Mouse (Mus musculus) heart, embryonic 15.5 days (tissue): ENCODE measurements around the gene Masp2. TPM values are rescaled to one million over a fixed set of nuclear protein-coding genes. Genes with fewer than 3 reads are reported as not detected.

Source experiments
- ATAC-seq: fragments of 200-750 bp; cut with Nextera tagmentation; replicated peaks from 2 replicates; pipeline ENCODE4 v1.8.0; 2017; ENCODE audit warnings: low read depth, moderate TSS enrichment; ENCODE audit not compliant: insufficient number of reproducible peaks, insufficient read depth, low FRiP score
- H3K27ac ChIP-seq: fragments of 300-500 bp; sonication (generic); 2 replicates; pipeline ENCODE4 v1.5.1; 2015; ENCODE audit warnings: mild to moderate bottlenecking, inconsistent platforms
- H3K27me3 ChIP-seq: fragments of 300-500 bp; sonication (generic); 2 replicates; pipeline ENCODE4 v1.6.1; 2015; ENCODE audit warnings: inconsistent platforms
- H3K36me3 ChIP-seq: fragments of 300-500 bp; sonication (generic); 2 replicates; pipeline ENCODE4 v1.6.1; 2015; ENCODE audit warnings: mild to moderate bottlenecking, inconsistent platforms
- H3K4me1 ChIP-seq: fragments of 300-500 bp; sonication (generic); replicated peaks from 2 replicates; pipeline ENCODE4 v1.6.1; 2015; ENCODE audit warnings: inconsistent platforms
- H3K4me2 ChIP-seq: fragments of 300-500 bp; sonication (generic); 2 replicates; pipeline ENCODE4 v1.6.1; 2015; ENCODE audit warnings: inconsistent platforms, mild to moderate bottlenecking, moderate library complexity
- H3K4me3 ChIP-seq: fragments of 300-500 bp; sonication (generic); 2 replicates; pipeline ENCODE4 v1.5.1; 2015; ENCODE audit warnings: mild to moderate bottlenecking, inconsistent platforms
- H3K9ac ChIP-seq: fragments of 300-500 bp; sonication (generic); 2 replicates; pipeline ENCODE4 v1.6.1; 2015; ENCODE audit warnings: mild to moderate bottlenecking, inconsistent platforms
- H3K9me3 ChIP-seq: fragments of 300-500 bp; sonication (generic); replicated peaks from 2 replicates; pipeline ENCODE4 v1.6.1; 2016; ENCODE audit warnings: inconsistent platforms
- WGBS: fragments of 180-500 bp; shearing (Covaris S2); methylation state at CpG from one replicate; pipeline ENCODE4 v1.1.7; 2015; ENCODE audit warnings: mixed read lengths; 5-methylcytosine and 5-hydroxymethylcytosine counted together
- polyA plus RNA-seq: library from polyadenylated mRNA; unstranded; fragments of >200 nt; fragmentation: Nextera tagmentation; extraction: Ambion mirVana; gene quantifications from 2 replicates; pipeline ENCODE4 v1.2.1, GENCODE M21; 2015

The Masp2 gene
- polyA plus RNA-seq, 1 experiment from 2014 or later: not detected

GRCm38 (mm10) chr4:148586648-148587047 lies 15.7 kb upstream of the Masp2 start:
- Histone ChIP-seq H3K36me3 (peaks cover 11% of the 10 kb centered on the region; the same call in 1 of the 2 replicates), H3K9me3 (no peaks in the 10 kb centered on the region), H3K4me1 (peaks cover 14% of the 10 kb centered on the region), H3K4me2 (no peak overlapping the region), H3K27ac (no peak overlapping the region), H3K4me3 (no peak overlapping the region), H3K27me3 (no peaks in the 10 kb centered on the region), H3K9ac (no peak overlapping the region)
- ATAC-seq: no peak
- 66% methylated on average over 9 of the region's 9 CpGs for WGBS

DNA sequence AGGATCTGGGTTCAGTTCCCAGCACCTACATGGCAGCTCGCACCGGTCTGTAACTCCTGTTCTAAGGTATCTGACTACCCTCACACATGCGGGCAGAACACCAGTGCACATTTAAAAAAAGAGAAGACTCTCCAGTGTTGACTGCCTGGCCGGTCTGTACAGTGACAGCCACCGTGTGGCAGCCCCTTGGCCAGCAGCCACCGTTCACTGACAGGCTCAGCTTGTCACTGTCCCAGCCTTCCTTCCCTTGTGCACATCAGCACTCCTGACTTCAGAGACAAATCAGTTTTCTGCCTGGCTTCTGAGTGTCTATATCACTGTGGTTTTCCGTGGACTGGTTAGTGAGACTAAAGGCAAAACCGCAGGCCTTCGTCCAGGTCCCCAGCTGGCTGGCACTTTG lies 13.6 kb upstream of the Masp2 start:
- H3K4me3 ChIP-seq: no peak overlapping the region
- no peaks in the 10 kb centered on the region for H3K9me3 ChIP-seq
- no peaks in the 10 kb centered on the region for H3K27me3 ChIP-seq
- 51% methylated on average over 9 of the region's 9 CpGs for WGBS
- 0 out of 2 replicates have a peak overlapping the region, but pooled peaks have one; percentile 12 for H3K27ac ChIP-seq
- H3K9ac ChIP-seq: no peak overlapping the region
- peaks cover 27% of the 10 kb centered on the region for H3K4me1 ChIP-seq
- ATAC-seq: no peak
- H3K36me3 ChIP-seq: peaks cover 2% of the 10 kb centered on the region; the same call in 1 of the 2 replicates
- H3K4me2 ChIP-seq: no peak overlapping the region

DNA sequence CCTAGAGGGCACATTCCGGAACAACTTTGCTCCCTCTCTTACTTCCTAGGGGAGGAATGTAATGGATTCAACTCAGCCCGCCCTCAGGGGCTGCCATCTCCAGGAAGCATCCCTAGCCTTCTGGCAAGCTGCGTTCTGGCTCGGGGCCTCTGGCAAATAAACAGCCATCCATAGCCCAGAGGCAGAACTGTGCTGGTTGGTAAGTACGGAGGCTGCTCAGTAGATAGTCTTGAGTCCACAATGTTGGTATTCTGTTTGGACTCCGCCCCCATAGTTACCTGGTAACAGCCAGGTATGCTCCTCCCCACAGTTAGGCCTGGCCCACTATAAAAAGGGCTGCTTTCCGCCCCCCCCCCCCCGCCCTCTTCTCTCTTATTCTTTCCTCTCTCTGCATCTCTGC lies 12.8 kb upstream of the Masp2 start:
- H3K36me3 ChIP-seq: peaks cover 9% of the 10 kb centered on the region
- ATAC-seq: no peak
- H3K9me3 ChIP-seq: no peaks in the 10 kb centered on the region
- no peaks in the 10 kb centered on the region for H3K27me3 ChIP-seq
- H3K27ac ChIP-seq: 0 out of 2 replicates have a peak overlapping the region, but pooled peaks have one; percentile 12
- peaks cover 27% of the 10 kb centered on the region for H3K4me1 ChIP-seq
- H3K4me2 ChIP-seq: no peak overlapping the region
- no peak overlapping the region for H3K4me3 ChIP-seq
- WGBS: 71% methylated on average over 7 of the region's 8 CpGs
- H3K9ac ChIP-seq: 0 out of 2 replicates have a peak overlapping the region, but pooled peaks have one; percentile 3

DNA sequence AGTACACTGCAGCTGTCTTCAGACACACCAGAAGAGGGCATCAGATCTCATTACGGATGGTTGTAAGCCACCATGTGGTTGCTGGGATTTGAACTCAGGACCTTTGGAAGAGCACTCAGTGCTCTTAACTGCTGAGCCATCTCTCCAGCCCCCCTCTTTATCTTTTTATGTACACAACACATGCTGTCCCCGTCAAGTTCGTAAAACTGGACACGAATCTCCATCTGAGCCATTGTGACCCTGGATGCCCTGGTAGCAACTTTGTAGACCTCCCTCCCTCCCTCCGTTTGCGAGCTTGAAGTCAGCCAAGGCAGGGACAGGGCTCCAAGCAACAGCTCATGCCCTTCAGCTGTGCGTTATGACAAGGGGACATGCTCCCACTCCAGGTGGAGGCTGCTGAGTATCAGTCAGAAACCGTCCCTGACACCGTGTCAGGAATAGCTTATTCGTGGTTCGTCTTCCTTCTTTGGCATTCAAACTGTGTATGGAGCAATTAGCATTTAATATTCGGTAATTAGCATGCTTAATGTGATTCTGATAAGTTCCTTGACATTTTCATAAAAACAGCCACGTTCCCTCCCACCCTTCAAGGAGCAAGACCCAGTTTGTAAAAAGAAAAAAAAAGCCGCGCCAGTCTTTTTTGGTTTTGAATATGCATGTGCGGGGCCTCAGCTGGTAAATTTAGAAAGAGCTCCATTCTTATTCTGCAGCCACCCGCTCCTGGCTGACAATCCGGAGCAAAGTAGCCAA lies 11.8 kb upstream of the Masp2 start:
- Histone ChIP-seq H3K4me1 (peaks cover 23% of the 10 kb centered on the region), H3K4me2 (peak overlapping the region; percentile 91), H3K27ac (peak overlapping the region; percentile 80), H3K27me3 (no peaks in the 10 kb centered on the region), H3K36me3 (peaks cover 20% of the 10 kb centered on the region), H3K4me3 (peak overlapping the region; percentile 95), H3K9me3 (no peaks in the 10 kb centered on the region), H3K9ac (peak overlapping the region; percentile 65)
- ATAC-seq: no peak
- 5% methylated on average over 18 of the region's 18 CpGs for WGBS

GRCm38 (mm10) chr4:148591171-148591630 lies 11.2 kb upstream of the Masp2 start, which contains the start of gene Srm:
Gene Srm, plus strand, starts transcription at chr4:148591503.
- peaks cover 24% of the 10 kb centered on the region for H3K36me3 ChIP-seq

GRCm38 (mm10) chr4:148591637-148592380 lies 10.5 kb upstream of the Masp2 start:
- Histone ChIP-seq H3K9me3 (no peaks in the 10 kb centered on the region), H3K27ac (peak overlapping the region; percentile 57), H3K4me2 (peak overlapping the region; percentile 91), H3K4me3 (peak overlapping the region; percentile 95), H3K9ac (peak overlapping the region; percentile 82), H3K36me3 (peaks cover 24% of the 10 kb centered on the region), H3K4me1 (peaks cover 23% of the 10 kb centered on the region), H3K27me3 (no peaks in the 10 kb centered on the region)
- peak; percentile 33 for ATAC-seq
- under 1% methylated on average over 48 of the region's 53 CpGs for whole genome bisulfite sequencing

More at GRCm38 (mm10) chr4:148591171-148591630, 11.2 kb upstream of the Masp2 start, which contains the start of gene Srm:
- peak within 1 kb of the TSS; percentile 91 for H3K4me2 ChIP-seq
- peak within 1 kb of the TSS; percentile 82 for H3K9ac ChIP-seq
- H3K9me3 ChIP-seq: no peaks in the 10 kb centered on the region
- peaks cover 23% of the 10 kb centered on the region for H3K4me1 ChIP-seq
- H3K27me3 ChIP-seq: no peaks in the 10 kb centered on the region
- peak; percentile 99 for ATAC-seq
- under 1% methylated on average over 30 of the region's 50 CpGs for WGBS
- peak within 1 kb of the TSS; percentile 95 for H3K4me3 ChIP-seq
- H3K27ac ChIP-seq: peak within 1 kb of the TSS; percentile 80

DNA sequence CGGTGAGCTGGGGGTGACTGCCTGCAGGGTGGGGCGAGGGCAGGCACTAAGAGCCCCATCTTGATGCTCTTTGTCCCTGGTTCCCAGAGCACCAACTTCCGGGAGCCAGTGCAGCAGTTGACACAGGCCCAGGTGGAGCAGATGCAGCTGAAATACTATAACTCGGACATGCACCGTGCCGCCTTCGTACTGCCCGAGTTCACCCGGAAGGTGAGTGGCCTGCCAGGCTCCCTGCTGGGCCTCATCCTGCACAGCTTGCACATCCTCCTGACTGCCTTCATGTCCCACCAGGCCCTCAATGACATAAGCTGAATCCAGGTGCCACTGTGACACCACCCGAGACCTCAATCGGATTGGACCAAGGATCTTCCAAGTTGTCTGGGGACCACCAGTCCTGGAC lies 8.4 kb upstream of the Masp2 start:
- Histone ChIP-seq H3K27ac (no peak overlapping the region), H3K27me3 (no peaks in the 10 kb centered on the region), H3K4me1 (peaks cover 17% of the 10 kb centered on the region), H3K4me3 (no peak overlapping the region), H3K9me3 (no peaks in the 10 kb centered on the region), H3K36me3 (peaks cover 35% of the 10 kb centered on the region), H3K9ac (no peak overlapping the region), H3K4me2 (no peak overlapping the region)
- no peak for ATAC-seq
- 94% methylated on average over 11 of the region's 11 CpGs for WGBS

DNA sequence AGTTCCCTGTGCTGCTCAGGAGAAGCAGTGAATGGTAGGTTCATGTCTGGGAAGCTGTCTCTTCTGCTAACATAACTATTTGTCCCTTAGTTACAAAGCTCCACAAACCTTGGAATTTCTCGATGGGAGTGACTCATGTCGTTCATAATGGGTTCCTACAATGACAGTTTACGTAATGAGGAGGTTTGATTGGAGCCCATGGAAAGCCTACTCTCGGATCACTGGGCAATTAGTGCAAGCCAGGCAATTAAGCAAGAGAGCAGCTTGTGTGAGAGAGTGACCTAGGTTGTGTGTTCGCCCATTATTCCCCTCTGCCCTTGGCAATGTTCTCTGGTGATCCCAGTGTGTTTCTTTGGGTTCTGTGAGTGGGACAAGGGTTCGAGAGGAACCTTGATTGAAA lies 6.4 kb upstream of the Masp2 start:
- no peaks in the 10 kb centered on the region for H3K9me3 ChIP-seq

GRCm38 (mm10) chr4:148596731-148597130 lies 5.6 kb upstream of the Masp2 start:
- Histone ChIP-seq H3K36me3 (peaks cover 40% of the 10 kb centered on the region), H3K4me3 (no peak overlapping the region), H3K27ac (no peak overlapping the region), H3K9ac (no peak overlapping the region), H3K4me2 (no peak overlapping the region), H3K9me3 (no peaks in the 10 kb centered on the region), H3K27me3 (no peaks in the 10 kb centered on the region), H3K4me1 (peaks cover 13% of the 10 kb centered on the region)
- ATAC-seq: no peak
- WGBS: 95% methylated on average over 3 of the region's 3 CpGs

More for the DNA sequence above, 6.4 kb upstream of the Masp2 start:
- no peaks in the 10 kb centered on the region for H3K27me3 ChIP-seq
- H3K27ac ChIP-seq: no peak overlapping the region
- H3K9ac ChIP-seq: no peak overlapping the region
- no peak for ATAC-seq
- H3K4me2 ChIP-seq: no peak overlapping the region
- H3K4me1 ChIP-seq: peaks cover 13% of the 10 kb centered on the region
- H3K4me3 ChIP-seq: no peak overlapping the region
- 92% methylated on average over 6 of the region's 6 CpGs for WGBS
- peaks cover 40% of the 10 kb centered on the region for H3K36me3 ChIP-seq

- Histone ChIP-seq H3K4me2 (no peak overlapping the region), H3K27me3 (no peaks in the 10 kb centered on the region), H3K4me1 (no peaks in the 10 kb centered on the region), H3K4me3 (no peak overlapping the region), H3K27ac (no peak overlapping the region), H3K9me3 (no peaks in the 10 kb centered on the region), H3K36me3 (peaks cover 38% of the 10 kb centered on the region), H3K9ac (no peak overlapping the region)
- WGBS: 91% methylated on average over 12 of the region's 12 CpGs
- no peak for ATAC-seq
Observed at GRCm38 (mm10) chr4:148598826-148599225, 3.5 kb upstream of the Masp2 start.

DNA sequence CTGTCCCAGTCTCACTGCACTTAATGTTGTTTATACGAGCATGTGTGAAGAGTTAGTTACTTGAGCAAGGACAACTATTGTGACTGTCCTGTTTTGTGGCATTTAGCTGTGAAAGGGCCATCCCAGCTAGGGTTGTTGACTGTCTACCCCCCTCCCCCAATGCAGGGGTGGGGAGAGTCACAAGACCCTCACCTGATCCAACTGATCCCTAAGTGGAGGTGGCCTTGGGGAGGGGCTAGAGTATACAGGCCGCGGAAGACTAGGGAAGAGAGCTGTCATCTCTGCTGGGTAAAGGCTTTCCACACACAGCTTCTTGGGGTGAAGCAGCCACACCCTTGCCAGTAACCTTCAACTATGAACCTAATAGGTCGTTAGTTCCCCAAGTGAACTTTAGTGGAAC lies 2.0 kb upstream of the Masp2 start:
- Histone ChIP-seq H3K9me3 (no peaks in the 10 kb centered on the region), H3K36me3 (peaks cover 23% of the 10 kb centered on the region), H3K4me1 (no peaks in the 10 kb centered on the region), H3K27ac (no peak overlapping the region), H3K27me3 (no peaks in the 10 kb centered on the region), H3K4me3 (no peak overlapping the region), H3K4me2 (no peak overlapping the region), H3K9ac (no peak overlapping the region)
- 84% methylated on average over 4 of the region's 4 CpGs for WGBS
- no peak for ATAC-seq
